Mouse (Mus musculus) liver, adult 2 months (tissue): ENCODE measurements at regions not wholly inside any gene's neighbourhood (a gene's known extent, or its start where the extent isn't known, plus 50 kb on each side); places are given as distances from the start of the nearest gene placed in this dataset.
"Not testable (repeated sequence)": the region's sequence is repeated elsewhere in the genome, so short reads cannot be mapped to it uniquely, and the experiment has no call there.

Experiments used
- DNase-seq: peaks from one replicate; pipeline ENCODE4 v3.0.0-alpha.2; 2011; ENCODE audit warnings: low read depth, low spot score; ENCODE audit errors: extremely low read depth
- H3K27ac ChIP-seq: fragments of 200-500 bp; replicated peaks from 2 replicates; pipeline ENCODE4 v1.5.1; 2012; ENCODE audit warnings: low read depth, mild to moderate bottlenecking, control low read depth, inconsistent platforms, low read length; ENCODE audit not compliant: insufficient read depth
- H3K27me3 ChIP-seq: fragments of 200-500 bp; 2 replicates; pipeline ENCODE4 v1.6.1; 2012; ENCODE audit warnings: mild to moderate bottlenecking, moderate library complexity, low read length, inconsistent platforms; ENCODE audit not compliant: control insufficient read depth, insufficient read depth
- H3K36me3 ChIP-seq: fragments of 200-500 bp; 2 replicates; pipeline ENCODE4 v1.6.1; 2012; ENCODE audit warnings: low read length, inconsistent platforms; ENCODE audit not compliant: control insufficient read depth, insufficient read depth
- H3K4me1 ChIP-seq: fragments of 200-500 bp; 2 replicates; pipeline ENCODE4 v1.6.1; 2011; ENCODE audit warnings: low read length; ENCODE audit not compliant: control insufficient read depth, insufficient read depth
- H3K4me3 ChIP-seq: fragments of 200-500 bp; 2 replicates; pipeline ENCODE4 v1.5.1; 2011; ENCODE audit warnings: low read depth, mild to moderate bottlenecking, control low read depth, low read length, moderate library complexity; ENCODE audit not compliant: insufficient read depth
- H3K79me2 ChIP-seq: fragments of 200-500 bp; 2 replicates; pipeline ENCODE4 v1.6.1; 2012; ENCODE audit warnings: inconsistent platforms, mild to moderate bottlenecking, low read length, moderate library complexity; ENCODE audit not compliant: control insufficient read depth, insufficient read depth
- H3K9ac ChIP-seq: fragments of 200-500 bp; 2 replicates; pipeline ENCODE4 v1.6.1; 2012; ENCODE audit warnings: low read depth, mild to moderate bottlenecking, control low read depth, inconsistent platforms, low read length
- CTCF ChIP-seq: fragments of 200-500 bp; IDR thresholded peaks from 2 replicates; pipeline ENCODE4 v1.5.1; 2011; ENCODE audit warnings: low read depth, low read length, control low read depth
- POLR2A ChIP-seq: fragments of 200-500 bp; IDR thresholded peaks from 2 replicates; pipeline ENCODE4 v1.6.1; 2011; ENCODE audit warnings: low read length, control low read depth; ENCODE audit not compliant: insufficient read depth; ENCODE audit errors: extremely low read depth
- WGBS: fragments of 180-500 bp; shearing (Covaris S2); methylation state at CpG from one replicate; pipeline ENCODE4 v1.1.7; 2018; 5-methylcytosine and 5-hydroxymethylcytosine counted together

- no peak for TF ChIP-seq CTCF
- TF ChIP-seq POLR2A: no peak
- Histone ChIP-seq H3K27ac (no peak overlapping the region), H3K27me3 (no peaks in the 10 kb centered on the region), H3K4me1 (no peaks in the 10 kb centered on the region), H3K79me2 (no peaks in the 10 kb centered on the region), H3K9ac (no peak overlapping the region), H3K36me3 (no peaks in the 10 kb centered on the region), H3K4me3 (no peak overlapping the region)
- 69% methylated on average over 6 of the region's 6 CpGs for WGBS
- no peak for DNase-seq
Measured at GRCm38 (mm10) chr9:4234796-4235195, 74.5 kb downstream of the Aasdhppt start.

GRCm38 (mm10) chr9:4214571-4214970 is 94.7 kb downstream of the Aasdhppt start:
- not testable (repeated sequence) for H3K27me3 ChIP-seq, DNase-seq, H3K79me2 ChIP-seq, H3K4me1 ChIP-seq, H3K9ac ChIP-seq, H3K27ac ChIP-seq, H3K4me3 ChIP-seq, H3K36me3 ChIP-seq
- 72% methylated on average over 1 of the region's 1 CpGs for WGBS

- Histone ChIP-seq H3K79me2 (no peaks in the 10 kb centered on the region), H3K36me3 (no peaks in the 10 kb centered on the region), H3K4me1 (no peaks in the 10 kb centered on the region), H3K27ac (no peak overlapping the region), H3K9ac (no peak overlapping the region), H3K4me3 (no peak overlapping the region), H3K27me3 (no peaks in the 10 kb centered on the region)
- no peak for DNase-seq
- no peak for TF ChIP-seq POLR2A
- WGBS: 96% methylated on average over 4 of the region's 4 CpGs
Measured at GRCm38 (mm10) chr9:4209987-4210476, 99.2 kb downstream of the Aasdhppt start.

- not testable (repeated sequence) for H3K4me1 ChIP-seq, DNase-seq, H3K27ac ChIP-seq, H3K4me3 ChIP-seq, H3K27me3 ChIP-seq, H3K36me3 ChIP-seq, H3K9ac ChIP-seq, H3K79me2 ChIP-seq
- WGBS: 72% methylated on average over 4 of the region's 4 CpGs
Measured at GRCm38 (mm10) chr9:4192737-4193136, 116.5 kb downstream of the Aasdhppt start.

- not testable (repeated sequence) for H3K4me1 ChIP-seq, H3K36me3 ChIP-seq, H3K79me2 ChIP-seq, H3K4me3 ChIP-seq, H3K27me3 ChIP-seq, DNase-seq, H3K9ac ChIP-seq, H3K27ac ChIP-seq
- WGBS: 75% methylated on average over 12 of the region's 12 CpGs
Measured at GRCm38 (mm10) chr9:4156011-4156410, 153.3 kb downstream of the Aasdhppt start.

- 47% methylated on average over 15 of the region's 15 CpGs for WGBS
- not testable (repeated sequence) for H3K4me3 ChIP-seq, H3K79me2 ChIP-seq, DNase-seq, H3K9ac ChIP-seq, H3K4me1 ChIP-seq, H3K27ac ChIP-seq, H3K27me3 ChIP-seq, H3K36me3 ChIP-seq
Measured at GRCm38 (mm10) chr9:4138829-4139228, 170.4 kb downstream of the Aasdhppt start.

- Histone ChIP-seq H3K9ac (no peak overlapping the region), H3K4me3 (no peak overlapping the region), H3K36me3 (no peaks in the 10 kb centered on the region), H3K4me1 (no peaks in the 10 kb centered on the region), H3K79me2 (no peaks in the 10 kb centered on the region), H3K27ac (no peak overlapping the region), H3K27me3 (no peaks in the 10 kb centered on the region)
- TF ChIP-seq POLR2A (no peak), CTCF (no peak)
- DNase-seq: no peak
- 83% methylated on average over 3 of the region's 3 CpGs for WGBS
Measured at GRCm38 (mm10) chr9:4092518-4092917, 216.8 kb downstream of the Aasdhppt start.

- not testable (repeated sequence) for H3K9ac ChIP-seq, H3K36me3 ChIP-seq, H3K79me2 ChIP-seq, H3K27ac ChIP-seq, H3K4me1 ChIP-seq, DNase-seq, H3K27me3 ChIP-seq, H3K4me3 ChIP-seq
- WGBS: 71% methylated on average over 4 of the region's 4 CpGs
Measured at GRCm38 (mm10) chr9:4082668-4083067, 226.6 kb downstream of the Aasdhppt start.
